Mouse (Mus musculus) brown adipose tissue, adult 24 weeks (tissue): ENCODE measurements around the gene Eno3. TPM values are rescaled to one million over a fixed set of nuclear protein-coding genes. Genes with fewer than 3 reads are reported as not detected.
A peak's percentile ranks its signal among the peaks of the same experiment; 100 is the strongest.

Experiments used
- H3K27ac ChIP-seq: fragments of 200-500 bp; replicated peaks from 2 replicates; pipeline ENCODE4 v1.5.1; 2012; ENCODE audit warnings: low read depth, mild to moderate bottlenecking, low read length
- H3K4me1 ChIP-seq: fragments of 200-500 bp; 2 replicates; pipeline ENCODE4 v1.6.1; 2012; ENCODE audit warnings: low read length, mixed read lengths; ENCODE audit not compliant: control insufficient read depth, insufficient read depth, insufficient read length
- H3K4me3 ChIP-seq: fragments of 200-500 bp; 2 replicates; pipeline ENCODE4 v1.5.1; 2012; ENCODE audit warnings: low read depth, mild to moderate bottlenecking, low read length, moderate library complexity; ENCODE audit not compliant: insufficient read depth
- polyA plus RNA-seq: library from polyadenylated mRNA; stranded (reverse); fragments of >200 nt; gene quantifications from 2 replicates; pipeline ENCODE4 v1.2.4, GENCODE M21; 2012; ENCODE audit not compliant: missing spikeins, insufficient read depth, insufficient read length

The Eno3 gene
- polyA plus RNA-seq, 1 experiment: 40.8 TPM

DNA sequence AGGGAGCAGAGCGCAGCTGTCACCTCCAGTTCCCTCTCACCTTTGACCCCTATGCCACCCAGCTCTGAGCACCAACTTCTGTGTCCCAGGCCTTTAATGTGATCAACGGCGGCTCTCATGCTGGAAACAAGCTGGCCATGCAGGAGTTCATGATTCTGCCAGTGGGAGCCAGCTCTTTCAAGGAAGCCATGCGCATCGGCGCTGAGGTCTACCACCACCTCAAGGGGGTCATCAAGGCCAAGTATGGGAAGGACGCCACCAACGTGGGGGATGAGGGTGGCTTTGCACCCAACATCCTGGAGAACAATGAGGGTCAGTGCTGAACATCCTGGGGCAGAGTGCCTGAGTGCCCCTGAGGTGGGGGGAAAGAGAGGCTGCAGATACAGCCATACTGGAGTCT, 3.6 kb downstream of the Eno3 start:
- no peak overlapping the region for H3K27ac ChIP-seq
- H3K4me3 ChIP-seq: no peak overlapping the region
- no peaks in the 10 kb centered on the region for H3K4me1 ChIP-seq

DNA sequence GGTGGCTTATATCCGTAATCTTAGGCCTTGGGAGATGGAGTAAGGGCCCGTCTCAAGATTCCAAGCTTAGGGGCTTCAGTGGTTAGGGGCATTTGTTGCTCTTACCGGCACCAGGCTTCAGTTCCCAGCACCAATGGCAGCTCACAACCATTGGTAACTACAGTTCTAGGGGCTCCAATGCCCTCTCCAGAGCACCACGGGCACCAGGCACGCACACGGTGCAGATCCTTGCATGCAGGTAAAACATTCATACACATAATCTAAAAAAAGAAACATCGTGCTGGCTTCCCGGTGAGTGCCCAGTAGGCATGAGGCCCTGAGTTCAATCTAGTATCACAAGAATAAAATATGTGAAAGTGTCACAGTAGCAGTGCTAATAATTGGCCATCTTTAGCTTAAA, 6.1 kb downstream of the Eno3 start:
- Histone ChIP-seq H3K4me1 (no peaks in the 10 kb centered on the region), H3K4me3 (no peak overlapping the region), H3K27ac (no peak overlapping the region)

DNA sequence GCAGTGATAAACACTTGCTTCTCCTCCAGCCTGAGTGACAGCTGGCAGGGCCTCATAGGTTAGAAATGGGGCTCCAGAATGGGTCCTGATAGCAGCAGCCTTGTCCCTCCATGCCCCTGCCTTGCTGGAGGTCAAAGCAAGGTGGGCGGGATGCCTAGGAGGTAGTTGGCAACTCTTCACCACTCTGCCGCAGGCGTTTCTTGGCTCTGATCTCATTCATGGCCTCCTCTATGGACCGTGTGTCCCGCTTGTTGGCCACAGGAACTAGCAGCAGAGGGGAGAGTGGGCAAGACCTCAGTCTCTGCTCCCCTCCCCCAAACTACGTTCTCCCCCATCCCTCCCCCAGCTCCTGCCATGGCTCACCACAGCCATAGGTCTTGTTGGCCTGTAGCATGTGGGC, 7.0 kb downstream of the Eno3 start:
- Histone ChIP-seq H3K4me1 (no peaks in the 10 kb centered on the region), H3K27ac (no peak overlapping the region), H3K4me3 (no peak overlapping the region)

DNA sequence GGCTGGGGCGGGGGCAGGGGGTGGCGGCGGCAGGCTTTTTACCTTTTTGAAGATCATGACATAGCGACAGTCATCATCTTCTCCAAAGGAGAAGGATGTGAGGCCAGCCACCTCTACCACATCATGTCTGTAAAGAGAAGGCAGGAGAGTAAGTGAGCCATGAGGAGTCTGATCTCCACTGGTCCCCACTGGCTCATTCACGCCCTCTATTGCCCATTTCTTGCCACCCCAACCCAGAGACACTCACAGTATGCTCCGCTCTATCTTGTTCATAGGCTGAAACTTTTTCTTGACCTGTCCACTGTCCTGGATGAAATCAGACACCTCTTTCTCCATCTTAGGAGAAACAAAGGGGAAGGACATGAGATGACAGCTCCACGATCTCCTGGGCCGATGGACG, 7.7 kb downstream of the Eno3 start:
- H3K27ac ChIP-seq: no peak overlapping the region
- no peaks in the 10 kb centered on the region for H3K4me1 ChIP-seq
- no peak overlapping the region for H3K4me3 ChIP-seq

- Histone ChIP-seq H3K27ac (no peak overlapping the region), H3K4me3 (no peak overlapping the region), H3K4me1 (no peaks in the 10 kb centered on the region)
Observed at GRCm38 (mm10) chr11:70666687-70667086, 9.7 kb downstream of the Eno3 start.

DNA sequence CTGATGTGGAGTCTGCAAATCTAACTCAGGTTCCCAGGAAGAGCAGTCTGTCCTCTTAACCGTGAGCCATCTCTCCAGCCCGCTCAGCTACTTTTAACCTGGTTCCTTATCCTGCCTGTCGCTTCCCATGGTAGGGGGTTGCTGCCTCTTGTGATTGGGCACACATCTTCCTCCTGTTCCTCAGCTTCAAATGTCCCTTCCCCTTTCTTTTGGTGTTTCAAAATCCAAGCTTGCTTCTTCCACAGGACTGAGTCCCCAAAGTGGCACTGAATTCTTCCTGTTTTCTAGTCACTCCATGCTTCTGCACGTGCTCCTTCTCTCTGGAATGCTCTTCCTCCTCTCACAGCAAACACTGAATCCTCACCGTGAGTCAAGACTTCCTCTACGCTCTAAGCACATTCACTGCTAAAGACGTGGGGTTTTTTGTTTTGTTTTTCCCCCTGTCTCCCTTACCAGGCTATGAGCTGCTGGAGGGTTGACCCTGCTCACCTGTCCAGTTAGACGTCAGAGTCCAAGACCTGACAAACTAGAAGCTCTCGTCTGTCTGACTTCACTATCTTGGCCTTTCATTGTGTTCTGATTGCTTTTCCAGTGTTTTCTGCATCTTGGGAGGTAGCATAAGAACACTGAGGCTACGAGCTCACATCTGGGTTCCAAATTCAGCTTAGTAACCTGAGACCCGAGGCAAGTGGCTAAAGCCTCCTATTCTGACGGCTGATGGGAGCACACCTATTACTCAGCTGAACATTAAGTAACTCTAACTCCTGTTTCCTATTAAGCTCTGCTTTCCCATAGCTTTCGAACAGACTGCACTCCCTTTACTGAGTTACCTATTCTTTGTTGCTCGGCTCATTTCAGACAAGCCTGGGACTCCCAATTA, 10.5 kb downstream of the Eno3 start:
- 0 out of 2 replicates have a peak overlapping the region, but pooled peaks have one; percentile 5 for H3K4me3 ChIP-seq
- H3K4me1 ChIP-seq: no peaks in the 10 kb centered on the region
- peak overlapping the region; percentile 29; the same call in 1 of the 2 replicates for H3K27ac ChIP-seq

GRCm38 (mm10) chr11:70668335-70668770, 11.4 kb downstream of the Eno3 start:
- Histone ChIP-seq H3K27ac (peak overlapping the region; percentile 53), H3K4me3 (peak overlapping the region; percentile 62), H3K4me1 (no peaks in the 10 kb centered on the region)

DNA sequence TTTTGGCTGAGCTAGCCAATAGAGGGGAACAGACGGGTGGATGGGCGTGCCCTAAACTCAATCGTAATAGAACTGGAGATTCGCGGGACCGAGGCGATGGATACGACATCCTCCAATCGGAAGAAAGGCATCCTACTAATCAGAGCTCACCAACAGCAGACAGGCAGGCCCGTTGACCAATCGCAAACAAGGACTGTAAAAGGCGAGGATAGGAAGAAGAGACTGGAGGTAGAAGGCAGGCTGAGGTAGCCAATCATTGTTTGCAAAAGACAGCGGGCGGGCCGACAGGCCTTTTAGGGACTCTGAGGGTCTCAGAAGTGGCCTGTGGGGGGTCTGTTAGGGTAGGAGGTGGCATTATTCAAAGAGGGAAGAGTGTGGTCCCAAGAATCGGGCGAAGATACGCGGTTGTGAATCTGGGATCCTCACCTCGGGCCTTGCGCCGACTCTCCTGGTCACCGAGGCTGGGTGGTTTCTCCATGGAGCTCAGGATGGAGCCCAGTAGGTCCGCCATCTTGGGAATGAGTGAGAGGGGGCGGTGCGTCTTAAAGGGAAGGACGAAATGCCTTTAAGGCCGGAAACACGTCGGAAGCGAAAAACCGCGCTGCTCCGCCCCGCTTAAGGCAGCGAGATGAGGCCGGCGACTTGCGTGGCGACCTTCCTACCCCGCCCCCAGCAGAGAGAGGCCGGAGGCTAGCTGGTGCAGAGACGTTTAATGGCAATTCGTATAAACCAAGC, 11.9 kb downstream of the Eno3 start, which contains the start of gene Spag7:
TSS of gene Spag7 (minus strand) at position 646 of the 735 bp plus-strand sequence.
- H3K27ac ChIP-seq: peak within 1 kb of the TSS; percentile 88
- peak within 1 kb of the TSS; percentile 74 for H3K4me3 ChIP-seq
- H3K4me1 ChIP-seq: no peaks in the 10 kb centered on the region

DNA sequence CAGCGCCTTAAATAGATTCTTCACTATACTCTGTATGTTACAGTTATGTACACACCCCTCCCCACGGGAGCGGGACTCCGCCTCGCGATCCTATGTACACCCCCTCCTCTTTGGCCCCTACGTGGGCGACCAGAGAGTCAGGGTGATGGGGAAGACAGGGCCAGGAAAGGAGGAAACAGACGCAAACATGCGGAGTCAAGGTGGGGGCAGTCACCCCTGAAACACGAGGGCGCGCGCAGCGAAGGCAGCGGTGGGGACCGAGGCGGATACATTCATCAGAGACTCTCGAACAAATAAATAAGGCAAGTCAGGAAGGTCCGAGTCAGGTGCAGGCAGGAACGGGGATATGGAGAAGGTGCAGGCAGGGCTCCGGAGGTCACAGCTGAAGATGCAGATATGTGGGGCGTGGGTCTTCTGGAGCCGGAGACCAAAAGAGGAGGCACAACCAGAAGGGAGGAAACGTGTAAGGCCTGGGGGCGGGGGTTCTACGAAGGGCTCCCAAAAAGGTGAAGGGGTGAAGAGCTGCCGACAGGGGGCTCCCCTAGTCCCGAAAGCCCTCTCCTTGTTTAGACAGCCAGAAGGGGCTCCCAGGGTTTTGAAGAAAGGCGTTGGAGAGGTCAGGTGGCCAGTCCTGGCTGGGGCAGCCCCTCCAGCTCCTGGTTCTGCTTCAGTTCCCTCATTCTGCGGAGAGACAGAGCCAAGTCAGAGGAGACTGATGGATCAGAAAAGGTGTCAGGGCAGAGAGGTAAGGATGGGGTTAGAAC, 12.8 kb downstream of the Eno3 start:
- Histone ChIP-seq H3K4me1 (no peaks in the 10 kb centered on the region), H3K27ac (peak overlapping the region; percentile 87), H3K4me3 (peak overlapping the region; percentile 74)

- H3K27ac ChIP-seq: no peak overlapping the region
- H3K4me1 ChIP-seq: no peaks in the 10 kb centered on the region
- H3K4me3 ChIP-seq: peak overlapping the region; percentile 74; the same call in 1 of the 2 replicates
Observed at GRCm38 (mm10) chr11:70670483-70670882, 13.5 kb downstream of the Eno3 start.

DNA sequence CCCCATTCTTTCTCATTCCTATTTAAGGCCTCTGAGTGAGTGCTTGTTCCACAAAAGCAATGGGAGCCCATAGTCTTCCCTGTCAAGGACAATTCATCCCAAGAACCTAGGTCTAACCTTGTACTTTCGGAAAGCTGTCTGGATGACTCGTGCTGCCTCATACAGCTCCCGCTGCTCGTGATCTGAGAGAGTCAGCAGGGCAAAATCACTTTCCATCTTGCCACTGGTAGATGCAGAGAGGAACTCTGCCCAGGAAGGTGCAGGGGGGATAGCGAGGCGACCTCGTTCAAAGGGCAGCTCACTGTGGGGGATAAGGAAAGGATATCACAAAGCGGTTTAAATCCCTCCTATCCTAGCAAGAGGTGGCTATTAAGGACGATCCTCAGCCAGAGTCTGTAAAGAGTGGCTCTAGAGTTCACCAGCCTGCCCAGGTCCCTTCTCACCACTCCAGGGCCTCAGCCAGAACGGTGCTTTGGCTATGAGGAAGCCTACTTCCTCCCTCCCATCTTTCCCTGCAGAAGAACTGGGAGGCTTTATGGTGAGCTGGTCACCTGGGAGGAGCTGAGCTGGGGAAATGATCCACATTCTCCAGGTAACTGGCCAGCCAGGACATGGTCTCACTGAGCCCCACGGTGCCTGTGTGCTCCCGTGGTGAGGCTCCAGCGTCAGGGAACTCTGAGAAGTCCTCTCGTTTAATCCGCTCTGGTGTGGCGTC, 14.5 kb downstream of the Eno3 start:
- H3K27ac ChIP-seq: no peak overlapping the region

GRCm38 (mm10) chr11:70674014-70674413, 17.0 kb downstream of the Eno3 start:
- Histone ChIP-seq H3K4me1 (no peaks in the 10 kb centered on the region), H3K4me3 (no peak overlapping the region), H3K27ac (no peak overlapping the region)

More for the DNA sequence above, 14.5 kb downstream of the Eno3 start:
- Histone ChIP-seq H3K4me1 (no peaks in the 10 kb centered on the region), H3K4me3 (no peak overlapping the region)

- Histone ChIP-seq H3K4me1 (no peaks in the 10 kb centered on the region), H3K27ac (no peak overlapping the region), H3K4me3 (no peak overlapping the region)
Observed at GRCm38 (mm10) chr11:70674501-70674900, 17.5 kb downstream of the Eno3 start.

GRCm38 (mm10) chr11:70678092-70678491, 21.1 kb downstream of the Eno3 start:
- Histone ChIP-seq H3K4me3 (no peak overlapping the region), H3K4me1 (no peaks in the 10 kb centered on the region), H3K27ac (no peak overlapping the region)
